Mouse (Mus musculus) megakaryocyte, embryonic 14.5 days (primary cell): ENCODE data around the gene Vav2.

ENCODE experiments used
- FLI1 ChIP-seq: IDR thresholded peaks from 2 replicates; pipeline ENCODE4 v1.6.1; 2012; ENCODE audit warnings: low read length, inconsistent platforms, mixed read lengths
- GATA1 ChIP-seq: IDR thresholded peaks from 3 replicates; pipeline ENCODE4 v1.6.1; 2012; ENCODE audit warnings: mixed read lengths, low read length, inconsistent platforms, borderline replicate concordance

DNA sequence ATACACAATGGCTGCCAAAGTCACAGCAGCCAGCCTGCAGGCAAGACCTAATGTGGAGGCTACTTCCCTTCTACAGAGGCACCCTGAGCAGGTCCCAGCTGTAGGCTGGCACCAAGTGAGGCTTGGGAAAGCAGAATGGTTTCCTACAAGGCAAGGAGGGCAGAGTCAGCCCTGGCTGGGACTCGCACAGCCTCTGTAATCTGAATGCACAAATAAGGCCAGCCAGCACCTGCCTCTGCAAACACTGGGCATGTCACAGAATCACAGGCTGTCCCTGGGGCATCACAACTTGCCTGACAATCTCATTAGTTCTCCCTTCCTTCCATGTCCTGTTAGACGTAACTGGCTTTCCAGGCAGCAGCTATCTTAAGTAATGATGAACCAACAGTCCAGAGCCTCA is 68.4 kb downstream of the Vav2 start:
- TF ChIP-seq GATA1 (no peak), FLI1 (no peak)
